Mouse (Mus musculus): ENCODE data around the gene Etnk2. TPM values are rescaled to one million over a fixed set of nuclear protein-coding genes. Genes with fewer than 3 reads are reported as not detected.
"Not testable (repeated sequence)": the region's sequence is repeated elsewhere in the genome, so short reads cannot be mapped to it uniquely, and the experiment has no call there.

The Etnk2 gene
- under 1 TPM; 0.17 to 0.34 TPM for total RNA-seq (2021)
- long read RNA-seq, experiment 1 = 0 reads
- long read RNA-seq, experiment 2 = 0 reads

GRCm38 (mm10) chr1:133363276-133364021 is at the start of gene Etnk2:
Gene Etnk2, plus strand, starts transcription at chr1:133363572.
- DNase-seq (ENCODE audit: low spot score) = peak; percentile 62

- DNase-seq (ENCODE audit: low spot score) = peak; percentile 55
Observed at GRCm38 (mm10) chr1:133314364-133314763, 49.0 kb upstream of the Etnk2 start.

GRCm38 (mm10) chr1:133315775-133316174 is 47.6 kb upstream of the Etnk2 start:
- DNase-seq (ENCODE audit: low spot score) = no peak

- no peak for DNase-seq (ENCODE audit: low spot score)
Observed at GRCm38 (mm10) chr1:133316577-133316976, 46.8 kb upstream of the Etnk2 start.

GRCm38 (mm10) chr1:133317149-133317548 is 46.2 kb upstream of the Etnk2 start:
- DNase-seq (ENCODE audit: low spot score) = no peak

GRCm38 (mm10) chr1:133321267-133321925 is 42.0 kb upstream of the Etnk2 start, which contains the start of gene Kiss1:
Gene Kiss1, plus strand, starts transcription at chr1:133321875.
- no peak for DNase-seq (ENCODE audit: low spot score)

GRCm38 (mm10) chr1:133323333-133323732 is 40.0 kb upstream of the Etnk2 start:
- no peak for DNase-seq (ENCODE audit: low spot score)

GRCm38 (mm10) chr1:133325951-133326350 is 37.4 kb upstream of the Etnk2 start:
- DNase-seq (ENCODE audit: low spot score) = no peak

- no peak for DNase-seq (ENCODE audit: low spot score)
Observed at GRCm38 (mm10) chr1:133327094-133327493, 36.3 kb upstream of the Etnk2 start.

- no peak for DNase-seq (ENCODE audit: low spot score)
Observed at GRCm38 (mm10) chr1:133328299-133328795, 35.0 kb upstream of the Etnk2 start.

- DNase-seq (ENCODE audit: low spot score) = no peak
Observed at GRCm38 (mm10) chr1:133328896-133329637, 34.3 kb upstream of the Etnk2 start.

GRCm38 (mm10) chr1:133329638-133329964 is 33.8 kb upstream of the Etnk2 start:
- no peak for DNase-seq (ENCODE audit: low spot score)

GRCm38 (mm10) chr1:133331142-133331541 is 32.2 kb upstream of the Etnk2 start:
- no peak for DNase-seq (ENCODE audit: low spot score)

GRCm38 (mm10) chr1:133332656-133333430 is 30.5 kb upstream of the Etnk2 start:
- DNase-seq (ENCODE audit: low spot score) = no peak

GRCm38 (mm10) chr1:133333937-133334336 is 29.4 kb upstream of the Etnk2 start:
- DNase-seq (ENCODE audit: low spot score) = no peak

GRCm38 (mm10) chr1:133340403-133340802 is 23.0 kb upstream of the Etnk2 start:
- DNase-seq (ENCODE audit: low spot score) = not testable (repeated sequence)

- no peak for DNase-seq (ENCODE audit: low spot score)
Observed at GRCm38 (mm10) chr1:133344357-133344756, 19.0 kb upstream of the Etnk2 start.

- no peak for DNase-seq (ENCODE audit: low spot score)
Observed at GRCm38 (mm10) chr1:133346531-133346930, 16.8 kb upstream of the Etnk2 start.

- no peak for DNase-seq (ENCODE audit: low spot score)
Observed at GRCm38 (mm10) chr1:133347226-133347625, 16.1 kb upstream of the Etnk2 start.

- no peak for DNase-seq (ENCODE audit: low spot score)
Observed at GRCm38 (mm10) chr1:133347693-133348520, 15.5 kb upstream of the Etnk2 start.
